Mouse (Mus musculus) intestine, embryonic 14.5 days (tissue): ENCODE data around the gene Csf2ra. TPM values are rescaled to one million over a fixed set of nuclear protein-coding genes. Genes with fewer than 3 reads are reported as not detected.
"Not testable (repeated sequence)": the region's sequence is repeated elsewhere in the genome, so short reads cannot be mapped to it uniquely, and the experiment has no call there.

ENCODE experiments used
- ATAC-seq: fragments of 200-750 bp; cut with Nextera tagmentation; replicated peaks from 2 replicates; pipeline ENCODE4 v1.8.0; 2017; ENCODE audit warnings: low read depth, moderate number of reproducible peaks, moderate TSS enrichment, moderate library complexity; ENCODE audit not compliant: low FRiP score, low TSS enrichment
- DNase-seq: peaks from one replicate; pipeline ENCODE4 v3.0.0-alpha.2; 2018; ENCODE audit warnings: low spot score
- H3K27ac ChIP-seq: fragments of 300-500 bp; sonication (generic); 2 replicates; pipeline ENCODE4 v1.5.1; 2014; ENCODE audit warnings: low read depth, mild to moderate bottlenecking, control low read depth
- H3K27me3 ChIP-seq: fragments of 300-500 bp; sonication (generic); replicated peaks from 2 replicates; pipeline ENCODE4 v1.6.1; 2014; ENCODE audit warnings: low read length, control low read depth; ENCODE audit not compliant: control insufficient read depth, insufficient read depth
- H3K36me3 ChIP-seq: fragments of 300-500 bp; sonication (generic); 2 replicates; pipeline ENCODE4 v1.6.1; 2014; ENCODE audit warnings: low read length, control low read depth; ENCODE audit not compliant: control insufficient read depth, insufficient read depth
- H3K4me1 ChIP-seq: fragments of 300-500 bp; sonication (generic); replicated peaks from 2 replicates; pipeline ENCODE4 v1.6.1; 2014; ENCODE audit warnings: low read length, control low read depth, mixed read lengths; ENCODE audit not compliant: control insufficient read depth, insufficient read depth
- H3K4me2 ChIP-seq: fragments of 300-500 bp; sonication (generic); 2 replicates; pipeline ENCODE4 v1.6.1; 2014; ENCODE audit warnings: low read length
- H3K4me3 ChIP-seq: fragments of 300-500 bp; sonication (generic); 2 replicates; pipeline ENCODE4 v1.5.1; 2014; ENCODE audit warnings: low read depth, low read length, control low read depth, mixed read lengths
- H3K9ac ChIP-seq: fragments of 300-500 bp; sonication (generic); 2 replicates; pipeline ENCODE4 v1.6.1; 2014; ENCODE audit warnings: mild to moderate bottlenecking, low read length
- H3K9me3 ChIP-seq: fragments of 300-500 bp; sonication (generic); 2 replicates; pipeline ENCODE4 v1.6.1; 2016; ENCODE audit warnings: low read length, control low read depth; ENCODE audit not compliant: control insufficient read depth
- WGBS: fragments of 180-500 bp; shearing (Covaris S2); extraction: QIAGEN DNeasy Blood & Tissue Kit; methylation state at CpG from one replicate; pipeline ENCODE4 v1.1.7; 2014; 5-methylcytosine and 5-hydroxymethylcytosine counted together
- polyA plus RNA-seq: library from polyadenylated mRNA; unstranded; fragments of >200 nt; fragmentation: Nextera tagmentation; extraction: Ambion mirVana; gene quantifications from 2 replicates; pipeline ENCODE4 v1.2.1, GENCODE M21; 2014

Gene Csf2ra
- polyA plus RNA-seq, 1 experiment from 2014 or later, result 32.6 TPM

GRCm38 (mm10) chr19:61264227-61264626 is 36.0 kb upstream of the Csf2ra start:
- Histone ChIP-seq H3K36me3 (no peaks in the 10 kb centered on the region), H3K9ac (no peak overlapping the region), H3K27me3 (no peaks in the 10 kb centered on the region), H3K9me3 (no peaks in the 10 kb centered on the region), H3K4me1 (no peaks in the 10 kb centered on the region), H3K4me2 (no peak overlapping the region), H3K27ac (no peak overlapping the region), H3K4me3 (no peak overlapping the region)
- no peak for ATAC-seq
- WGBS, result 77% methylated on average over 1 of the region's 1 CpGs
- DNase-seq, result peak; percentile 61

- no peak for ATAC-seq
- Histone ChIP-seq H3K36me3 (no peaks in the 10 kb centered on the region), H3K9me3 (no peaks in the 10 kb centered on the region), H3K4me2 (no peak overlapping the region), H3K4me1 (no peaks in the 10 kb centered on the region), H3K27ac (no peak overlapping the region), H3K9ac (no peak overlapping the region), H3K27me3 (no peaks in the 10 kb centered on the region), H3K4me3 (no peak overlapping the region)
- DNase-seq, result no peak
- 93% methylated on average over 1 of the region's 1 CpGs for WGBS
Observed at GRCm38 (mm10) chr19:61261241-61261640, 33.0 kb upstream of the Csf2ra start.

GRCm38 (mm10) chr19:61257733-61258132 is 29.5 kb upstream of the Csf2ra start:
- WGBS, result 93% methylated on average over 18 of the region's 18 CpGs
- no peak overlapping the region for H3K4me2 ChIP-seq
- DNase-seq, result no peak
- H3K27me3 ChIP-seq, result no peaks in the 10 kb centered on the region
- ATAC-seq, result no peak
- H3K9me3 ChIP-seq, result no peaks in the 10 kb centered on the region
- no peak overlapping the region for H3K4me3 ChIP-seq
- no peak overlapping the region for H3K9ac ChIP-seq
- H3K27ac ChIP-seq, result no peak overlapping the region
- no peaks in the 10 kb centered on the region for H3K4me1 ChIP-seq
- no peaks in the 10 kb centered on the region for H3K36me3 ChIP-seq

GRCm38 (mm10) chr19:61256166-61256887 is 28.1 kb upstream of the Csf2ra start:
- no peaks in the 10 kb centered on the region for H3K36me3 ChIP-seq
- no peak for DNase-seq
- H3K4me3 ChIP-seq, result no peak overlapping the region
- no peak overlapping the region for H3K27ac ChIP-seq
- no peaks in the 10 kb centered on the region for H3K4me1 ChIP-seq
- no peak overlapping the region for H3K4me2 ChIP-seq
- 83% methylated on average over 7 of the region's 7 CpGs for WGBS
- no peaks in the 10 kb centered on the region for H3K9me3 ChIP-seq
- no peaks in the 10 kb centered on the region for H3K27me3 ChIP-seq
- H3K9ac ChIP-seq, result no peak overlapping the region
- no peak for ATAC-seq

DNA sequence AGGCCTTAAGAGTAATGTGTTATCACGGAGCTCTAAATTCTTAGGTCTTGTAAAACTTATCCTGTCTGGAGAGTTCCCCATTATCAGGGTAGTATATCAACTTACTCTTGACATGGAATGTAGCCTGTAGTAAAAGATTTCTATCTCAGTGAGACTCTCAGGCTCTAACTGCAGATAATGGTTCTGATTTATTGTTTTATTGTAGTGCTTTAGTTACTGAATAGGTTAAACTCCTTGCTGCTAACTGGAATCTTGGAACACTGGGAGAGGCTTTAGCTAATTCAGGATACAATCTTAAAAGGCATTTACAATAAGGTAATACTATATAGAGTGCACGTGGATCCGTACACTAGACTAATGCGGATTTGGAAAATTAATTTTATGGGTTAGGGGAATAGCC is 19.1 kb upstream of the Csf2ra start:
- H3K9me3 ChIP-seq, H3K27me3 ChIP-seq, H3K4me1 ChIP-seq, H3K36me3 ChIP-seq, H3K4me3 ChIP-seq, DNase-seq, H3K27ac ChIP-seq, ATAC-seq, H3K4me2 ChIP-seq, H3K9ac ChIP-seq: not testable (repeated sequence)
- 51% methylated on average over 4 of the region's 4 CpGs for WGBS

DNA sequence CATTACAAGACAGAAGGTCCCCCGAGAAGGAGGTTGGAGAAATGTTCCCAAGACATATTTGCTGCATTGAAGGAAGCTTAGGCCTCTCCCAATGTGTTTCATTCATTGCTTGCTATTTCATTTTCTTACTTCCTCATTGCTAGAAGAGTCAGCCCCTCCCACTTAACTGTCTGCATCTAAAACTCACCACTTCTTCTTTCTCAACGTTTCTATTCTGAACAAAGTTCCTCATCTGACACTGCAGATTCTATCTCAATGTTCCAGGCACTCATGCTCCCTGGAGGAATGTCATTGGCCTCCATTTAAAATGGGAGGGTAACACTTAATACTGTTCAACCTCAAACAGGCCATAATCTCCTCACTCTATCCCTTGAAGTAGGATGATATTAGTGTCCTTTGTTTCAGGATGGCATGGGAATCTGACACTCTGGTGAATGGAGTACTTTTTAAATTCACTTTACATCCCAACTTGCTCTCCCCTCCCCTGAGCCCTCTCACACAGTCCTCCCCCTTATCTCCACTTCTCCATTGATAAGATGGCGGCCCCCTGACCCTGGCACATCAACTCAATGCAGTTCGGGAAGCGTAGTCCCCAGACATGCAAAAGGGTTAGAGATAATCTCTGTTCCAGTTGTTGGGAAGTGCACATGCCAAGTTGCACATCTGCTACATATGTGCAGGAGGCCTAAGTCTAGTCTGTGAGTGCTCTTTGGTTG is 16.6 kb upstream of the Csf2ra start:
- no peaks in the 10 kb centered on the region for H3K27me3 ChIP-seq
- no peaks in the 10 kb centered on the region for H3K4me1 ChIP-seq
- 84% methylated on average over 5 of the region's 5 CpGs for WGBS
- no peak overlapping the region for H3K4me3 ChIP-seq
- H3K9me3 ChIP-seq, result no peaks in the 10 kb centered on the region
- no peak overlapping the region for H3K27ac ChIP-seq
- H3K36me3 ChIP-seq, result no peaks in the 10 kb centered on the region
- H3K4me2 ChIP-seq, result no peak overlapping the region
- no peak overlapping the region for H3K9ac ChIP-seq
- no peak for ATAC-seq
- no peak for DNase-seq

GRCm38 (mm10) chr19:61237967-61238366 is 9.7 kb upstream of the Csf2ra start:
- DNase-seq (no peak), ATAC-seq (no peak)
- Histone ChIP-seq H3K27me3 (no peaks in the 10 kb centered on the region), H3K9ac (no peak overlapping the region), H3K4me2 (no peak overlapping the region), H3K27ac (no peak overlapping the region), H3K9me3 (no peaks in the 10 kb centered on the region), H3K4me1 (no peaks in the 10 kb centered on the region), H3K36me3 (no peaks in the 10 kb centered on the region), H3K4me3 (no peak overlapping the region)
- 85% methylated on average over 2 of the region's 2 CpGs for WGBS

DNA sequence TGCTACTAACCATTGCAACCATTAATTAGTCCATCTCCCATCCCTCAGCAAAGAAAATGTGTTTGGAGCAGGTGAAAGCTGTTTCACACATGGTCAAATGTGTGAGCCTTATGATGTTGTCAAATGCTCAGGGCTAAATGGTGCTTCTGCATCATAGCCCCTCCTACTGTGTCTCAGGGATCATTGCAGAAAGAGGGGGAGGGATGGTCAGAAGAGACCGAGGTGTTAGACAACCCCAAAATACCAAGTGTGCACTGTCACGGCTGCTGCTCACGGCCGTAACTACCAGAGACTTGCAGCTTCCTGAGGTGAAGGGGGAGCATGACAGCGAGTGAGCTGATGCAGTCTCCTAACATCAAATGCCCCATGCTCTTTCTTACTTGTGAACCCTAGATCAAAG is 6.3 kb upstream of the Csf2ra start:
- 67% methylated on average over 5 of the region's 5 CpGs for WGBS
- no peaks in the 10 kb centered on the region for H3K9me3 ChIP-seq
- no peaks in the 10 kb centered on the region for H3K27me3 ChIP-seq
- no peak overlapping the region for H3K4me3 ChIP-seq
- no peak overlapping the region for H3K27ac ChIP-seq
- no peaks in the 10 kb centered on the region for H3K36me3 ChIP-seq
- no peak for ATAC-seq
- H3K4me1 ChIP-seq, result no peaks in the 10 kb centered on the region
- H3K9ac ChIP-seq, result no peak overlapping the region
- no peak overlapping the region for H3K4me2 ChIP-seq
- no peak for DNase-seq
